Mouse (Mus musculus) limb, embryonic 13.5 days (tissue): ENCODE results near the gene St6gal1. TPM values are rescaled to one million over a fixed set of nuclear protein-coding genes. Genes with fewer than 3 reads are reported as not detected.
"Not testable (repeated sequence)": the region's sequence is repeated elsewhere in the genome, so short reads cannot be mapped to it uniquely, and the experiment has no call there.

Experiments
- ATAC-seq: fragments of 200-750 bp; cut with Nextera tagmentation; 2 replicates; pipeline ENCODE4 v1.8.0; 2017; ENCODE audit warnings: low read depth, moderate number of reproducible peaks, moderate TSS enrichment; ENCODE audit not compliant: low FRiP score
- H3K27ac ChIP-seq: fragments of 300-500 bp; sonication (generic); 2 replicates; pipeline ENCODE4 v1.5.1; 2015; ENCODE audit warnings: inconsistent platforms, mild to moderate bottlenecking, moderate library complexity
- H3K27me3 ChIP-seq: fragments of 300-500 bp; sonication (generic); 2 replicates; pipeline ENCODE4 v1.6.1; 2015; ENCODE audit warnings: mild to moderate bottlenecking, inconsistent platforms
- H3K36me3 ChIP-seq: fragments of 300-500 bp; sonication (generic); 2 replicates; pipeline ENCODE4 v1.6.1; 2015; ENCODE audit warnings: inconsistent platforms, mild to moderate bottlenecking, moderate library complexity
- H3K4me1 ChIP-seq: fragments of 300-500 bp; sonication (generic); 2 replicates; pipeline ENCODE4 v1.6.1; 2015; ENCODE audit warnings: inconsistent platforms
- H3K4me2 ChIP-seq: fragments of 300-500 bp; sonication (generic); replicated peaks from 2 replicates; pipeline ENCODE4 v1.6.1; 2015; ENCODE audit warnings: inconsistent platforms, mild to moderate bottlenecking, moderate library complexity
- H3K4me3 ChIP-seq: fragments of 300-500 bp; sonication (generic); 2 replicates; pipeline ENCODE4 v1.5.1; 2015; ENCODE audit warnings: moderate library complexity, mild to moderate bottlenecking, inconsistent platforms
- H3K9ac ChIP-seq: fragments of 300-500 bp; sonication (generic); 2 replicates; pipeline ENCODE4 v1.6.1; 2015; ENCODE audit warnings: mild to moderate bottlenecking, inconsistent platforms
- H3K9me3 ChIP-seq: fragments of 300-500 bp; sonication (generic); 2 replicates; pipeline ENCODE4 v1.6.1; 2016; ENCODE audit warnings: inconsistent platforms
- WGBS: fragments of 180-500 bp; shearing (Covaris S2); methylation state at CpG from one replicate; pipeline ENCODE4 v1.1.7; 2015; 5-methylcytosine and 5-hydroxymethylcytosine counted together
- polyA plus RNA-seq: library from polyadenylated mRNA; unstranded; fragments of >200 nt; fragmentation: Nextera tagmentation; extraction: Ambion mirVana; gene quantifications from 2 replicates; pipeline ENCODE4 v1.2.1, GENCODE M21; 2015

Gene St6gal1
- polyA plus RNA-seq, result 20.3 and 20.6 TPM in 2 replicates

DNA sequence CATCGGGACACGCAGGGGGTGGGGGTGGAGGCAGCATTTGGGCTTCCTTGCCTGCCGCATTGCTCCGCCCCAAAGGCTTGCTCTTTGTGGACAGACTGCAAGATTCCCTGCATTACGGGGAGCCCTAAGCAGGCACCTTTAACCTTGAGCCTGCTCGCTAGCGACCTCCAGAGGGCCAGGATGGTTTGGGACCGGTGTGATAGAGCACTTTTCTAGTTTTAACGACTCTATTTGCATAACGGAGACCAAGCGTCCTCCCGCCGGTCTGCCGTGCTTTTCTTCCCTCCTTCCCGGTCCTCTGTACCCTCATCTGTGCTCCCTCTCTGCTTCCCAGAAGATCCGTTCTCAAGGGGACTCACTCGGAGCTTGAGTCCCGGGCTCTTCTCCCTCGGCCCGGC lies at the start of gene St6gal1:
St6gal1 (plus strand) TSS at position 70 of the 398 bp plus-strand sequence.
- under 1% methylated on average over 20 of the region's 20 CpGs for WGBS
- H3K4me2 ChIP-seq, result peak within 1 kb of the TSS; percentile 91
- H3K9ac ChIP-seq, result peak within 1 kb of the TSS; percentile 95
- no peaks in the 10 kb centered on the region for H3K36me3 ChIP-seq
- peak within 1 kb of the TSS; percentile 76 for H3K4me3 ChIP-seq
- H3K9me3 ChIP-seq, result no peaks in the 10 kb centered on the region
- ATAC-seq, result peak; percentile 61
- no peaks in the 10 kb centered on the region for H3K27me3 ChIP-seq
- peaks cover 29% of the 10 kb centered on the region for H3K4me1 ChIP-seq
- H3K27ac ChIP-seq, result peak within 1 kb of the TSS; percentile 87

DNA sequence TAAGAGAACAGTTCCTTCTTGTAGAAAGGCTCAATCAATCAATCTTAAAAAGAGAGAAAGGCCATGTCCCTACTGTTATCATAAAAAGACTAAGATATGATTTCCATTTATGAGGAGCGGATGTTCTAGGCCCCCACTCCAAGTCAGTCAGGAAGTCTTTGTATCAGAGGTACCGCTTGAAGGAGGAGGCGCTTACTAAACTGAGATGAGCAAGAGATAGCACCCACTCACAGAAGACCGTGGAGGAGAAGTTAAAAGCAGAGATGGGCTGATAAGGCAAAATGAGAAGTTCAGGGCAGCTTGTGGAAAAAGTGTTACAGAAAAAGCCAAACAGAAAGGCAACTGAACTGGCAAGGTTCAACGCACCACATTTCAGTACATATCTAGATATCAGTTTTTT lies 49.7 kb upstream of the St6gal1 start:
- WGBS, result 89% methylated on average over 5 of the region's 5 CpGs
- ATAC-seq, result no peak
- H3K4me2 ChIP-seq, result no peak overlapping the region
- no peaks in the 10 kb centered on the region for H3K4me1 ChIP-seq
- H3K9me3 ChIP-seq, result no peaks in the 10 kb centered on the region
- no peak overlapping the region for H3K9ac ChIP-seq
- H3K27ac ChIP-seq, result no peak overlapping the region
- H3K27me3 ChIP-seq, result no peaks in the 10 kb centered on the region
- no peak overlapping the region for H3K4me3 ChIP-seq
- no peaks in the 10 kb centered on the region for H3K36me3 ChIP-seq

DNA sequence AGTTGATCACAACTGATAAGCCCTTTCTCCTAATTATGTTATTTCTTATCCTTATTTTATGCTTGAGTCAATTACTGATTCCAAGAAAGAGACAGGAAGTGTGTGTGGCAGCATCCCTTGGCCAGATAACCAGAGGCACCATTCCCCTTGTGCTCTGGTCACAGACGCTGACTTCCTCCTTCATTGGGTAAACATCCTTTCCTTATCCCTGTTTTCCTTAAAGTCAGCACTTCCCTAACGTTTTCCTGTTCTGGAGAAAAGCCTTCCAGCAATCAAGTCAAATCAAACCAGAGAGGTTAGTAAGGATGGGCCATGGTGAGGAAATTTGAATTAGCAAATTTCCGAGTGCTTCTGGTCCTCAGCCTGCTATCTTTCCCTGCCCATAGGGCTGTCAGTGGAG lies 48.6 kb upstream of the St6gal1 start:
- 47% methylated on average over 3 of the region's 3 CpGs for WGBS
- Histone ChIP-seq H3K27me3 (no peaks in the 10 kb centered on the region), H3K4me1 (no peaks in the 10 kb centered on the region), H3K27ac (no peak overlapping the region), H3K36me3 (no peaks in the 10 kb centered on the region), H3K4me2 (no peak overlapping the region), H3K9me3 (no peaks in the 10 kb centered on the region), H3K9ac (no peak overlapping the region), H3K4me3 (no peak overlapping the region)
- ATAC-seq, result no peak

DNA sequence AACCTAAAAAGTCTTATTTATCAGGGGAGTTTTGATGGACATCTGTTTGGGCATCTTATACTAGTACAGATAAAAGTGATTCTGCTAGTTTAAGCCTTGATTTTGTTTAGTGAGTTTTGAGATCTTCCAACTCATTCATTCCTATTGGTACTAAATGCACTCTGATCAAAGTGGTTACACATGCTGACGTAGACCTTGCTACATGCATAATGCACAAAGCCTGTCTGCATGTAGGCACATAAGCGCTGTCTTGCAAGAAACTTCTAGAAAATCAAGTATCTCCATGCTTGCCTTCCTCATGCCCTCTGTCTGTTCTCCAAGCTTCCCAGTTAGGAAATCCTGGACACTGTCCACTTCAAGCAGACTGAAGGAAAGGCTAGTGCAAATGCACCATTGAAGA lies 46.7 kb upstream of the St6gal1 start:
- no peak overlapping the region for H3K4me3 ChIP-seq
- no peaks in the 10 kb centered on the region for H3K4me1 ChIP-seq
- H3K27ac ChIP-seq, result no peak overlapping the region
- WGBS, result 93% methylated on average over 2 of the region's 2 CpGs
- no peak overlapping the region for H3K9ac ChIP-seq
- ATAC-seq, result no peak
- no peaks in the 10 kb centered on the region for H3K36me3 ChIP-seq
- H3K9me3 ChIP-seq, result no peaks in the 10 kb centered on the region
- no peaks in the 10 kb centered on the region for H3K27me3 ChIP-seq
- H3K4me2 ChIP-seq, result no peak overlapping the region

GRCm38 (mm10) chr16:23178796-23179195 lies 45.7 kb upstream of the St6gal1 start:
- Histone ChIP-seq H3K4me3 (no peak overlapping the region), H3K27me3 (no peaks in the 10 kb centered on the region), H3K4me1 (no peaks in the 10 kb centered on the region), H3K36me3 (no peaks in the 10 kb centered on the region), H3K9me3 (no peaks in the 10 kb centered on the region), H3K4me2 (no peak overlapping the region), H3K27ac (no peak overlapping the region), H3K9ac (no peak overlapping the region)
- no peak for ATAC-seq
- 88% methylated on average over 5 of the region's 5 CpGs for WGBS

GRCm38 (mm10) chr16:23179436-23179835 lies 45.1 kb upstream of the St6gal1 start:
- not testable (repeated sequence) for H3K27me3 ChIP-seq, H3K4me2 ChIP-seq, H3K36me3 ChIP-seq, H3K4me3 ChIP-seq, H3K9me3 ChIP-seq, H3K27ac ChIP-seq, ATAC-seq, H3K9ac ChIP-seq, H3K4me1 ChIP-seq
- WGBS, result 88% methylated on average over 18 of the region's 18 CpGs

DNA sequence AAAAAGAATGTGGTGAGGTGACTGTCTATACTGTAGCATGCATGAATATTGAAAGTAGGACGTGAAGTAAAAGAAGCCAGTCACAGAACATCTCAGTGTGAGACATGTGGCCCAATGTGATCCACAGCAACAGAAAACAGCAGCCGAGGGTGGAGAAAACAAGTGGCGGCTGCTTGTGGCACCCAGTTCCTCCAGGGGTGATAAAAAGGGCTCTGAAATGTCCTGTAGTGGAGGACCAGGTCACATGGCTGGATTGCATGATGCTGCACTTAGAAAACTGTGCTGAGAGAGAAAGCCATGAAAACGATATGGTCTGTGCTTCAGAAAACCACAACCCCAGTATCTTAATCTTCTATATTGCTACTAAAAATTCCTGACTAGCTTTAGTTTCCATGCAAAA lies 43.5 kb upstream of the St6gal1 start:
- no peak overlapping the region for H3K9ac ChIP-seq
- H3K36me3 ChIP-seq, result no peaks in the 10 kb centered on the region
- H3K27me3 ChIP-seq, result no peaks in the 10 kb centered on the region
- H3K4me3 ChIP-seq, result no peak overlapping the region
- no peak overlapping the region for H3K27ac ChIP-seq
- WGBS, result 71% methylated on average over 4 of the region's 4 CpGs
- no peak overlapping the region for H3K4me2 ChIP-seq
- H3K4me1 ChIP-seq, result no peaks in the 10 kb centered on the region
- ATAC-seq, result no peak
- no peaks in the 10 kb centered on the region for H3K9me3 ChIP-seq

DNA sequence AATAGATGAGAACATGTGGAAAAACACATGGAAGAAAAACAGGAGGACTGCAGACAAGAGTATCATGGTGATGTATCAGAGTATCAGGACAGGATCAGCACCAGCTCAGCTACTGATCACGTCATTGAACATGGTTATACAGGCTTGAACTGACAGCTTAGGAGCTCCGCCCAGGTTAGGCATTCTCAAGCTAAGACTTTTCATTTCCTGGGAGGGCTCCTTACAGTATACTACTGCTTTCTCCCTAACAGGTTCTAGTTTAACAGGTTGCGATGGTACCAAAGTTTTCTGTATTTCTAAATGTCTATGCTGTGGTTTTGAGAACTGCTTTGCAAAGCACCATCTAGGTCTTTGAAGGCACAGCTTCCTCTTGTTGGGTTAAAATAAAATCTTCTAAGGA lies 43.1 kb upstream of the St6gal1 start:
- Histone ChIP-seq H3K27ac (no peak overlapping the region), H3K27me3 (no peaks in the 10 kb centered on the region)

DNA sequence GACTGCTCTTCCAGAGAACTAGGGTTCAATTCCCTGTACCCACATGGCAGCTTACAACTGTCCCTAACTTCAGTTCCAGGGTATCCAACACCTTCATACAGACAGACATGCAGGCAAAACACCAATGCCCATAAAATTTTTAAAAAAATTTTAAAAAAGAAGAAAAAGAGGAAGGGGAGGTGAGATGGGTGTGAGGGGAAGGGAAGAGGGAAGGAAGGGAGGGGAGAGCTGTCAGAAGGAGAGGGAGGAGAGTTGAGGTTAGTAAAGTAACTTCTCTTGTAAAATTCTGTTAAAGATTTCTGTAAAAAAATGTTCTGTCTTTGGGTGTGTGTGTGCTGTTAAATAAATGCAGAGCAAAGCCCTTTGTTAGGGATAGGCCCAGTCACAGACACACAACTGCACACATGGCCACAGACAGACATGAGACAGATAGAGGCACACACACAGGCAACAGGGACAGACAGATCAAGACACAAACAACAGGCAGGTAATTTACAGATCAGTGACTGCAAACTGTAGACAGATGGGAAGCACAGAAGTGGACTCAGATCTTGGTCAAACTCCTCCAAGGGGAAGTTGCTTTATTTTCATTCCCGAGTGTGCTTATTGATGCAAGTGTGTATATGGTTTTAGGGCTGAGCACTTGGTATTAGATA lies 42.5 kb upstream of the St6gal1 start:
- Histone ChIP-seq H3K4me2 (no peak overlapping the region), H3K27me3 (no peaks in the 10 kb centered on the region), H3K4me1 (no peaks in the 10 kb centered on the region), H3K9ac (no peak overlapping the region), H3K9me3 (no peaks in the 10 kb centered on the region), H3K4me3 (no peak overlapping the region), H3K27ac (no peak overlapping the region), H3K36me3 (no peaks in the 10 kb centered on the region)
- 86% methylated on average over 1 of the region's 1 CpGs for WGBS
- ATAC-seq, result no peak

More for the DNA sequence above, 43.1 kb upstream of the St6gal1 start:
- Histone ChIP-seq H3K36me3 (no peaks in the 10 kb centered on the region), H3K9me3 (no peaks in the 10 kb centered on the region), H3K4me2 (no peak overlapping the region), H3K4me3 (no peak overlapping the region), H3K4me1 (no peaks in the 10 kb centered on the region), H3K9ac (no peak overlapping the region)
- no peak for ATAC-seq
- 78% methylated on average over 3 of the region's 3 CpGs for WGBS

DNA sequence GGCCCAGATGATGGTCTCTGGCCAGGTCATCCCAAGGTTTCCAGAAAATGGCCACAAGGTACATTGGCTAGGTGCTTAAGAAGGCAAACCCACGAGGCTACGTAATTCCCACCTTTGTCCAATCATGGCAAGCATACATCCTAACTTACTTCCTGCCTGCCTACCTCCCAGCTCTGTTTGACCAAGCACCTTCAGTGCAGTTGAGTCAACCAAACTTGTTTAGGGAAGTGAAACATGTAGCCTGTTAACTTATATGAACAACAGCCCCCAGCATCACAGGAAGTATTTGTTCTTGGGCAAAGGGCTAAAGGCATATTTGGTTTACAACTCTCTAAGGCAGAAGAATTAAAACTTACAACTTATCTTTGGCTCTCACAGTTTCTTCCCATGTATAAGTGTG lies 38.7 kb upstream of the St6gal1 start:
- no peak overlapping the region for H3K27ac ChIP-seq
- H3K9me3 ChIP-seq, result no peaks in the 10 kb centered on the region
- no peak for ATAC-seq

GRCm38 (mm10) chr16:23186418-23186817 lies 38.1 kb upstream of the St6gal1 start:
- Histone ChIP-seq H3K27ac (no peak overlapping the region), H3K4me3 (no peak overlapping the region), H3K4me1 (no peaks in the 10 kb centered on the region), H3K36me3 (no peaks in the 10 kb centered on the region), H3K9me3 (no peaks in the 10 kb centered on the region), H3K4me2 (no peak overlapping the region), H3K9ac (no peak overlapping the region), H3K27me3 (no peaks in the 10 kb centered on the region)
- no peak for ATAC-seq
- WGBS, result 79% methylated on average over 4 of the region's 4 CpGs

More for the DNA sequence above, 38.7 kb upstream of the St6gal1 start:
- Histone ChIP-seq H3K36me3 (no peaks in the 10 kb centered on the region), H3K9ac (no peak overlapping the region), H3K27me3 (no peaks in the 10 kb centered on the region), H3K4me1 (no peaks in the 10 kb centered on the region), H3K4me3 (no peak overlapping the region), H3K4me2 (no peak overlapping the region)
- WGBS, result 81% methylated on average over 2 of the region's 2 CpGs

DNA sequence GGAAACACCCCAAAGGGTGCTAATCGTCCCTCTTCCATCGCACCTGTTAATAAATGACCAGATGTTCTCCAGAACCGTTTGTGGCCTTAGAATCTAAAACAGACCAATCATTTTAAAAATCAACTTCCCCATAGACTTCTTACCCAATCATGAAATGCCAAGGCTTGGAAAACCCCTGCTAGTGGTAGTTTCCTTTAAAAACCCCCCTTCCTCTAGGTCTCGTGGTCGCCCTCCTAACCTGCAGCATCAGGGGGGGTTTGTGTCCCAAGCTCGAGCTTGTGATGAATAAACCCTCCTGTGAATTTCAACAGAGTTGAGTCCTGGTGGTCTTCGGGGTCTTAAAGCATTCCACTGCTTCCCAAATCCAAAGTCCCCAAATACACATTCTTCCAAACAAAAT lies 36.6 kb upstream of the St6gal1 start:
- ATAC-seq, result no peak
- H3K4me1 ChIP-seq, result no peaks in the 10 kb centered on the region
- H3K4me2 ChIP-seq, result no peak overlapping the region
- no peaks in the 10 kb centered on the region for H3K36me3 ChIP-seq
- H3K27ac ChIP-seq, result no peak overlapping the region
- no peak overlapping the region for H3K9ac ChIP-seq
- H3K4me3 ChIP-seq, result no peak overlapping the region
- 81% methylated on average over 7 of the region's 7 CpGs for WGBS
- H3K9me3 ChIP-seq, result no peaks in the 10 kb centered on the region
- H3K27me3 ChIP-seq, result no peaks in the 10 kb centered on the region

DNA sequence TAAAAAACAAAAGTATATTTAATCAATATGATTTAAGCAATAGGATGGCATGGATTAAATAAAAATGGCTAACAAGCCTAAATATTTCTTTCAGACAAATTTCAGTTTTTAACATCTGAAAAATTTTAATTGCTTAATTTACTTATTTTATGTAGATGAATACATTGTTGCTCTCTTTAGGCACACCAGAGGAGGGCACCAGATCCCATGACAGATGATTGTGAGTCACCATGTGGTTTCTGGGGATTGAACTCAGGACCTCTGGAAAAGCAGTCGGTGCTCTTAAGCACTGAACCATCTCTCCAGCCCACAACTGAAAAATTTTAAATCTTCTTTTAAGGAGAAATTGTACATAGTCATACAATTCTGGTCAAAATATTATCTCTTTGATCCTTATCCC lies 34.9 kb upstream of the St6gal1 start:
- 81% methylated on average over 1 of the region's 1 CpGs for WGBS
- Histone ChIP-seq H3K4me1 (no peaks in the 10 kb centered on the region), H3K4me3 (no peak overlapping the region), H3K4me2 (no peak overlapping the region), H3K36me3 (no peaks in the 10 kb centered on the region), H3K27me3 (no peaks in the 10 kb centered on the region), H3K9me3 (no peaks in the 10 kb centered on the region), H3K27ac (no peak overlapping the region), H3K9ac (no peak overlapping the region)
- ATAC-seq, result no peak
